Mouse (Mus musculus) intestine, embryonic 14.5 days (tissue): ENCODE results near the gene Pop7. TPM values are rescaled to one million over a fixed set of nuclear protein-coding genes. Genes with fewer than 3 reads are reported as not detected.

Experiments used
- ATAC-seq: fragments of 200-750 bp; cut with Nextera tagmentation; replicated peaks from 2 replicates; pipeline ENCODE4 v1.8.0; 2017; ENCODE audit warnings: low read depth, moderate number of reproducible peaks, moderate TSS enrichment, moderate library complexity; ENCODE audit not compliant: low FRiP score, low TSS enrichment
- DNase-seq: peaks from one replicate; pipeline ENCODE4 v3.0.0-alpha.2; 2018; ENCODE audit warnings: low spot score
- H3K27ac ChIP-seq: fragments of 300-500 bp; sonication (generic); 2 replicates; pipeline ENCODE4 v1.5.1; 2014; ENCODE audit warnings: low read depth, mild to moderate bottlenecking, control low read depth
- H3K27me3 ChIP-seq: fragments of 300-500 bp; sonication (generic); replicated peaks from 2 replicates; pipeline ENCODE4 v1.6.1; 2014; ENCODE audit warnings: low read length, control low read depth; ENCODE audit not compliant: control insufficient read depth, insufficient read depth
- H3K36me3 ChIP-seq: fragments of 300-500 bp; sonication (generic); 2 replicates; pipeline ENCODE4 v1.6.1; 2014; ENCODE audit warnings: low read length, control low read depth; ENCODE audit not compliant: control insufficient read depth, insufficient read depth
- H3K4me1 ChIP-seq: fragments of 300-500 bp; sonication (generic); replicated peaks from 2 replicates; pipeline ENCODE4 v1.6.1; 2014; ENCODE audit warnings: low read length, control low read depth, mixed read lengths; ENCODE audit not compliant: control insufficient read depth, insufficient read depth
- H3K4me2 ChIP-seq: fragments of 300-500 bp; sonication (generic); 2 replicates; pipeline ENCODE4 v1.6.1; 2014; ENCODE audit warnings: low read length
- H3K4me3 ChIP-seq: fragments of 300-500 bp; sonication (generic); 2 replicates; pipeline ENCODE4 v1.5.1; 2014; ENCODE audit warnings: low read depth, low read length, control low read depth, mixed read lengths
- H3K9ac ChIP-seq: fragments of 300-500 bp; sonication (generic); 2 replicates; pipeline ENCODE4 v1.6.1; 2014; ENCODE audit warnings: mild to moderate bottlenecking, low read length
- H3K9me3 ChIP-seq: fragments of 300-500 bp; sonication (generic); 2 replicates; pipeline ENCODE4 v1.6.1; 2016; ENCODE audit warnings: low read length, control low read depth; ENCODE audit not compliant: control insufficient read depth
- WGBS: fragments of 180-500 bp; shearing (Covaris S2); extraction: QIAGEN DNeasy Blood & Tissue Kit; methylation state at CpG from one replicate; pipeline ENCODE4 v1.1.7; 2014; 5-methylcytosine and 5-hydroxymethylcytosine counted together
- polyA plus RNA-seq: library from polyadenylated mRNA; unstranded; fragments of >200 nt; fragmentation: Nextera tagmentation; extraction: Ambion mirVana; gene quantifications from 2 replicates; pipeline ENCODE4 v1.2.1, GENCODE M21; 2014

Gene Pop7
- polyA plus RNA-seq, 1 experiment from 2014 or later, result 65.1 TPM

DNA sequence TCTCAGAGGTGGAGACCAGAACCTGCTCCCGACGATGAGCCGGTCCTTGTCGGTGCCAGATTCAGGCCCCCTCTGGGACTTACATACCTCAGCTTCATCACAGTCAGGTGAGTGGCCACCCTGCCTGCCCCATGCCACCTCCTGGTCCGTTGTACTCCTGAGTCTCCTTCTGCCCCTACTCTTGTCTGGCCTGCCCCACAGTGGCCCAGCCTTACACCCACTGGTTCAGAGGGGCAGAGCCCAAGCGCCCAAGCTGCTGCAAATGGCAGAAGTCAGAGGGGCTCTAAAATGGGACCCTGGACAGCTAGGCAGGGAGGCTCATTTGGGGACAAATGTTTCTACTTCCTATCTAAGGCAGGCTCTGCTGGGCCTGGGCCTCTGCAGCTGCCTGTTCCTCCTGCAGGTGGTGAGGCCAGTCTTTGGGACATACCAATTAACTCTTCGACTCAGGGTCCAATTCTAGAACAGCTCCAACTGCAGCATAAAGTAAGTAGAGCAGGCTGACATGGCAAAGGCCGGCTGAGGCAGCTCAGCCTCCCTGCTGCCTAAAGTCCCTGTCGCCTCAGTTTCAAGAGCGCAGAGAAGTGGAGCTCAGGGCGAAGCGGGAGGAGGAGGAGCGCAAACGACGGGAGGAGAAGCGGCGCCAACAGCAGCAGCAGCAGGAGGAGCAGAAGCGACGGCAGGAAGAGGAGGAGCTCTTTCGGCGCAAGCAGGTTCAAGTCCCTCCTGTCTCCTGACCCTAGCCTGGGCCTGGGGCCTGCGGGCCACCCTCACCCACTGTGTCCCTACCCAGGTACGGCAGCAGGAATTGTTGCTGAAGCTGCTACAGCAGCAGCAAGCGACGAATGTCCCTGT, 21.3 kb upstream of the Pop7 start:
- Histone ChIP-seq H3K36me3 (peaks cover 98% of the 10 kb centered on the region), H3K9ac (no peak overlapping the region), H3K4me2 (no peak overlapping the region), H3K27ac (no peak overlapping the region), H3K27me3 (no peaks in the 10 kb centered on the region), H3K9me3 (no peaks in the 10 kb centered on the region), H3K4me3 (no peak overlapping the region), H3K4me1 (no peaks in the 10 kb centered on the region)
- no peak for DNase-seq
- ATAC-seq, result no peak
- WGBS, result 82% methylated on average over 25 of the region's 25 CpGs

GRCm38 (mm10) chr5:137522711-137523110, 20.4 kb upstream of the Pop7 start:
- H3K27ac ChIP-seq, result no peak overlapping the region

DNA sequence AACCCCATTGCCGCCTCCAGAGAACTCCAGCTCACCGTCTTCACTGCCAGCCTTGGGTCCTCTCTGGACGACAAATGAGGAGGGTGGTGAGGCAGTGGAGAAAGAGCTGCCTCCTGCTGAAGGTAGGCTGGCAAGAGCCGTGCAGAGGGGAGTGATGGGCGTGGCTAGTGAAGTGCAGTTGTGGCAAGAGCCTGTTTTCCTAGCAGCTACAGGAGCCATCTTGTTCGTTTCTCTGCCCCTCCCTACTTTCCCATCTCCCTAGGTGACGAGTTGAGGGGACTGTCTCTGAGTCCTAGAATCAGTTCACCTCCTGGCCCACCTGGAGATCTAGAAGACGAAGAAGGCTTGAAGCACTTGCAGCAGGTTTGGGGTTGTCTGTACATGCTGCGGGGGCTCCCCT, 19.5 kb upstream of the Pop7 start:
- H3K36me3 ChIP-seq, result peaks cover 94% of the 10 kb centered on the region
- H3K9me3 ChIP-seq, result no peaks in the 10 kb centered on the region
- no peaks in the 10 kb centered on the region for H3K4me1 ChIP-seq

More at GRCm38 (mm10) chr5:137522711-137523110, 20.4 kb upstream of the Pop7 start:
- no peak overlapping the region for H3K9ac ChIP-seq
- no peak overlapping the region for H3K4me2 ChIP-seq
- DNase-seq (no peak), ATAC-seq (no peak)
- H3K4me3 ChIP-seq, result no peak overlapping the region
- H3K9me3 ChIP-seq, result no peaks in the 10 kb centered on the region
- no peaks in the 10 kb centered on the region for H3K27me3 ChIP-seq
- H3K4me1 ChIP-seq, result no peaks in the 10 kb centered on the region
- 76% methylated on average over 11 of the region's 11 CpGs for WGBS
- peaks cover 93% of the 10 kb centered on the region for H3K36me3 ChIP-seq

GRCm38 (mm10) chr5:137519691-137520550, 17.6 kb upstream of the Pop7 start:
- no peaks in the 10 kb centered on the region for H3K27me3 ChIP-seq
- ATAC-seq, result no peak

More for the DNA sequence above, 19.5 kb upstream of the Pop7 start:
- Histone ChIP-seq H3K9ac (no peak overlapping the region), H3K4me2 (no peak overlapping the region), H3K27ac (no peak overlapping the region), H3K27me3 (no peaks in the 10 kb centered on the region), H3K4me3 (no peak overlapping the region)
- no peak for DNase-seq
- ATAC-seq, result no peak
- 79% methylated on average over 9 of the region's 9 CpGs for WGBS

DNA sequence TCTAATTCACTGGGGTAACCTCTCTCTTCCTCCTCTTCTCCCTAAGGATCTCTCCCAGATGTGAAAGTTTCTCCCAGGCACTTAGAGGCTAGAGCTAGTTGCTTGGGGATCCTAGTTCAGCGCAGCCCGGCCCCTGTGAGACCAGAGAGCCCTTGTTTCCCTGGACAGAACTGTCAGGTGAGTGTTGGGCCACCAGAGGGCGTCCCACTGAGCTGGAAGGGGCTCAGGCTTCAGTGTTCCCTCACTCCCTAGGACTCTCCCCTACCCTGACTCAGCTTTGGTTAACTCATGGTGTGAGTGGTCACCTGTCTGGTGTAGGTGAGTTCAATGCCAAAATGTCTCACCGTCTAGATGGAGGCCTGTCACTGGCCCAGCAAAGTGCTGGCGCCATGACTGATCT, 16.1 kb upstream of the Pop7 start, which contains the start of gene Gigyf1:
Gigyf1 (plus strand) TSS at position 113 of the 400 bp plus-strand sequence.
- Histone ChIP-seq H3K4me2 (no peak within 1 kb of the TSS), H3K36me3 (peaks cover 62% of the 10 kb centered on the region), H3K4me1 (no peaks in the 10 kb centered on the region; the same call in 1 of the 2 replicates), H3K4me3 (no peak within 1 kb of the TSS), H3K9me3 (no peaks in the 10 kb centered on the region), H3K27ac (no peak within 1 kb of the TSS), H3K27me3 (no peaks in the 10 kb centered on the region), H3K9ac (no peak within 1 kb of the TSS)
- DNase-seq, result no peak
- WGBS, result 75% methylated on average over 5 of the region's 5 CpGs
- ATAC-seq, result no peak

More at GRCm38 (mm10) chr5:137519691-137520550, 17.6 kb upstream of the Pop7 start:
- no peak overlapping the region for H3K9ac ChIP-seq
- H3K27ac ChIP-seq, result no peak overlapping the region
- peaks cover 77% of the 10 kb centered on the region for H3K36me3 ChIP-seq
- no peak overlapping the region for H3K4me2 ChIP-seq
- H3K4me3 ChIP-seq, result no peak overlapping the region
- DNase-seq, result no peak
- 89% methylated on average over 27 of the region's 27 CpGs for WGBS
- no peaks in the 10 kb centered on the region for H3K4me1 ChIP-seq
- H3K9me3 ChIP-seq, result no peaks in the 10 kb centered on the region

- Histone ChIP-seq H3K4me3 (no peak overlapping the region), H3K9me3 (no peaks in the 10 kb centered on the region), H3K27me3 (no peaks in the 10 kb centered on the region), H3K4me2 (no peak overlapping the region), H3K4me1 (peaks cover 20% of the 10 kb centered on the region), H3K36me3 (peaks cover 26% of the 10 kb centered on the region), H3K27ac (no peak overlapping the region), H3K9ac (no peak overlapping the region)
- no peak for ATAC-seq
- WGBS, result 94% methylated on average over 3 of the region's 3 CpGs
- no peak for DNase-seq
Observed at GRCm38 (mm10) chr5:137514811-137515210, 12.5 kb upstream of the Pop7 start.

- no peak overlapping the region for H3K4me2 ChIP-seq
- peaks cover 20% of the 10 kb centered on the region for H3K4me1 ChIP-seq
- H3K36me3 ChIP-seq, result peaks cover 19% of the 10 kb centered on the region
- no peak overlapping the region for H3K9ac ChIP-seq
- 84% methylated on average over 12 of the region's 12 CpGs for WGBS
- H3K9me3 ChIP-seq, result no peaks in the 10 kb centered on the region
- no peaks in the 10 kb centered on the region for H3K27me3 ChIP-seq
- DNase-seq, result no peak
- H3K4me3 ChIP-seq, result no peak overlapping the region
- ATAC-seq, result no peak
- H3K27ac ChIP-seq, result no peak overlapping the region
Observed at GRCm38 (mm10) chr5:137513951-137514721, 11.8 kb upstream of the Pop7 start.
